Mouse (Mus musculus) kidney, embryonic 15.5 days (tissue): ENCODE results near the gene Afmid. TPM values are rescaled to one million over a fixed set of nuclear protein-coding genes. Genes with fewer than 3 reads are reported as not detected.

Experiments
- ATAC-seq: fragments of 200-750 bp; cut with Nextera tagmentation; replicated peaks from 2 replicates; pipeline ENCODE4 v1.8.0; 2017; ENCODE audit warnings: moderate TSS enrichment; ENCODE audit not compliant: low FRiP score
- H3K27ac ChIP-seq: fragments of 300-500 bp; sonication (generic); 2 replicates; pipeline ENCODE4 v1.5.1; 2015; ENCODE audit warnings: mild to moderate bottlenecking, inconsistent platforms
- H3K27me3 ChIP-seq: fragments of 300-500 bp; sonication (generic); 2 replicates; pipeline ENCODE4 v1.6.1; 2015; ENCODE audit warnings: inconsistent platforms
- H3K36me3 ChIP-seq: fragments of 300-500 bp; sonication (generic); 2 replicates; pipeline ENCODE4 v1.6.1; 2015; ENCODE audit warnings: inconsistent platforms
- H3K4me1 ChIP-seq: fragments of 300-500 bp; sonication (generic); 2 replicates; pipeline ENCODE4 v1.6.1; 2015; ENCODE audit warnings: inconsistent platforms
- H3K4me2 ChIP-seq: fragments of 300-500 bp; sonication (generic); 2 replicates; pipeline ENCODE4 v1.6.1; 2015; ENCODE audit warnings: moderate library complexity, mild to moderate bottlenecking, inconsistent platforms
- H3K4me3 ChIP-seq: fragments of 300-500 bp; sonication (generic); replicated peaks from 2 replicates; pipeline ENCODE4 v1.5.1; 2015; ENCODE audit warnings: mild to moderate bottlenecking, inconsistent platforms
- H3K9ac ChIP-seq: fragments of 300-500 bp; sonication (generic); 2 replicates; pipeline ENCODE4 v1.6.1; 2015; ENCODE audit warnings: mild to moderate bottlenecking, inconsistent platforms
- H3K9me3 ChIP-seq: fragments of 300-500 bp; sonication (generic); replicated peaks from 2 replicates; pipeline ENCODE4 v1.6.1; 2016; ENCODE audit warnings: inconsistent platforms
- WGBS: fragments of 180-500 bp; shearing (Covaris S2); methylation state at CpG from one replicate; pipeline ENCODE4 v1.1.7; 2015; ENCODE audit warnings: mixed read lengths; 5-methylcytosine and 5-hydroxymethylcytosine counted together
- polyA plus RNA-seq: library from polyadenylated mRNA; unstranded; fragments of >200 nt; fragmentation: Nextera tagmentation; extraction: Ambion mirVana; gene quantifications from 2 replicates; pipeline ENCODE4 v1.2.1, GENCODE M21; 2015

Gene Afmid
- polyA plus RNA-seq, 1 experiment from 2014 or later = 6.7 TPM

DNA sequence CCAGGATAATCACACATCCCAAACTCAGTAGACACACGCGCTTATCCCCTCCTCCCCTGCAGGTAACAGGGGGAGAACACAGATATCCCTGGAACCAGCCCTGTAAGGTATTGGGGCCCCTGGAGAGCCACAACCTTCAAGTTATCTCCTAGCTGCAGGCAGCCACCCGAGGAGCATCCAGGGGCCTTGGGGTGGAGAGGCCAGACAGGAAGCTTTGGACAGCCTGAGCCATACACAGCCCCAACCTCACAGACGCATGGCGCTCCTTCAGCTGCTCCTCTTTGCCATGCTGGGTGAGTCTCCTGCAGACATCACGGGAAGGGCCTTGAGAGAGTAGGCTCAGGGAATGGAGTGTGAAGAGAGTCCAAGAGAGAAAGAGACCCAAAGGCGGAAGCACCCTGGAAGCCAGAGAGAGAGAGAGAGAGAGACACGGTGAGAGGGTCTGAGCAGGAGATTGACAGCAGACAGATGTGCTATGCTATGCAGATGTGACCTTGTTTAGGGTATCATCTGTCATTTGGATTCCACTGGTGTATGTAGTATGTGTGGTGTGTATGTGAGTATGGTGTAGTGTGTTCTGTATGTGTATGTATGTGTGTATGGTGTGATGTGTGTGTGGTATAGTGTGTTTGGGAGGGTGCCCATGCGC, 28.1 kb upstream of the Afmid start, which contains the start of gene 6030468B19Rik:
Gene 6030468B19Rik (plus strand): TSS at position 150 of the 649 bp plus-strand sequence.
- peak; percentile 76 for ATAC-seq
- no peaks in the 10 kb centered on the region for H3K9me3 ChIP-seq
- no peaks in the 10 kb centered on the region for H3K27me3 ChIP-seq
- no peak within 1 kb of the TSS for H3K9ac ChIP-seq
- H3K4me3 ChIP-seq = no peak within 1 kb of the TSS
- H3K36me3 ChIP-seq = no peaks in the 10 kb centered on the region
- peaks cover 27% of the 10 kb centered on the region for H3K4me1 ChIP-seq
- 61% methylated on average over 9 of the region's 9 CpGs for WGBS
- H3K27ac ChIP-seq = no peak within 1 kb of the TSS
- no peak within 1 kb of the TSS for H3K4me2 ChIP-seq

DNA sequence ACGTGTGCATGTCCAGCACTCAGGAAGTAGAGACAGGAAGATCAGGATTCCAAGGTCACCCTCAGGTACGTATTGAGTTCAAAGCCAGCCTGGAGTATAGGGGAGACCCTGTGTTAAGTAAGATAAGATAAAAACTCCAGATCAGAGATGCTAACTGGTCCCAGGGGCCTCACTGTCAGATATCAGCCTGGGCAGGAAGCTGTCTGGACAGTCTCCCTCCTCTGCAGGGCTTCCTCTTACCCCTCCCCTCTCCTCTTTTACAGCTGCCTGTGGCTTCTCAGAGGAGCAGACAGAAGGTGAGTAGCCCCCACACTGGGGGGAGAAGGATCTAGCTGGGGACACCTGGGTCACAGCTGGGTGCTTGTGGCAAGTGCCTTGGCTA, 27.6 kb upstream of the Afmid start:
- Histone ChIP-seq H3K36me3 (no peaks in the 10 kb centered on the region), H3K27ac (no peak overlapping the region), H3K4me3 (no peak overlapping the region), H3K4me2 (no peak overlapping the region), H3K9me3 (no peaks in the 10 kb centered on the region), H3K4me1 (peaks cover 23% of the 10 kb centered on the region), H3K9ac (no peak overlapping the region), H3K27me3 (no peaks in the 10 kb centered on the region)
- ATAC-seq = no peak
- 25% methylated on average over 2 of the region's 2 CpGs for WGBS

DNA sequence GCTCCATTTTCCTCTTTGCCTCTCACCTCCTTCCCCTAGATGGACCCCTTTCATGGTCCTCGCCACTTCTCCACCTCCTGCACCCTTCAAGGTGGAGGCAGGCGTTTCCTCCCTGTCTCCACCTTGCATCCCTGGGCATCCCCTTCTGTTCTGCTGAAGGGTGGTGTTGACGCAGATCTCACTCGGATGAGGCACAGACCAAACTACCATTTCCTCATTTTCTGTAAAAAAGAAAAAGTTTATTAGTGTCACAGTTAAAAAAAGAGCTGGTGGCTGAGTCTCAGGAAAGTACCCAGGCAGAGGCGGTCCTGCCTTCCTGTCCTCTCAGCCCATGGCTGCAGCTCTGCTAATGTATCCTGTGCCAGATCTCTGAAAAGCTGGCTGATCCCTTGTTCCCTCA, 26.6 kb upstream of the Afmid start:
- Histone ChIP-seq H3K36me3 (no peaks in the 10 kb centered on the region), H3K27me3 (no peaks in the 10 kb centered on the region), H3K4me2 (no peak overlapping the region), H3K9ac (no peak overlapping the region), H3K27ac (no peak overlapping the region), H3K4me3 (no peak overlapping the region), H3K4me1 (peaks cover 20% of the 10 kb centered on the region; the same call in 1 of the 2 replicates), H3K9me3 (no peaks in the 10 kb centered on the region)
- 69% methylated on average over 5 of the region's 5 CpGs for whole genome bisulfite sequencing
- ATAC-seq = no peak

DNA sequence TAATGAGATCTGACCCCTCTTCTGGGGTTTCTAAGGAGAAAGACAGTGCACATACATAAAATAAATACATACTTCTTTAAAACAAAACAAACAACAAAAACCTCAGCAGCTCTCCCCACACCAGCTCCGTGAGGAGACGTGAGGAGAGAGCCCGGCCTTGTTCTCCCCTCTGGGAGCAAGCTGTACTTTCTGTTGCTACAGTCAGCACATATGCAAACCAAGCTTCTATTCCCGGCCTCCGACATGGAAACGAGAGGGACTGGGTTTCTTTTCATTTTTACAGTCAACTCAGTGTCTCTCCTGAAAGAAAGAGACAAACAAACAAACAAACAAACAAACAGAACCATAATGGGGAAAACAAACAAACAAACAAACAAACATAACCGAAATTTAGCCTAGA, 25.7 kb upstream of the Afmid start:
- ATAC-seq = no peak
- peaks cover 20% of the 10 kb centered on the region; the same call in 1 of the 2 replicates for H3K4me1 ChIP-seq
- H3K9ac ChIP-seq = no peak overlapping the region

DNA sequence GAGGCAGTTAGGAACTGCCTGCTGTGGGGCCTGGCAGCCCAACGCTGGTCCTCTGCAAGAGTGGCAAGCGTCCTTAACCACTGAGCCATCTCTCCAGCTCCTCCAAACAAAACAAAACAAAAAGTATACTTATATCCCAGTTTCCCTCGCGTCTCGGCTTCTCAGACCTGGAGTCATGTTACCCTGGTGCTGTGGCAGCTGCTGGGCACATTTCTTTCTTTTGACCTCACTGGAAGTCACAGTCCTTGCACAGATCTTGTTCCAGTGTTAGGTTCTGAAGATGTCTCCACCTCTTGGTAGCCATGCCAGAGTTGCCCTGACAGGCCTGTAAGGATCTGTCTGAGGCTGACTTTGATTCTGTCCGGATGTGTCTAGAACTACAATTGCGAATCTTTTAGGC, 24.1 kb upstream of the Afmid start:
- Histone ChIP-seq H3K36me3 (no peaks in the 10 kb centered on the region), H3K9me3 (no peaks in the 10 kb centered on the region), H3K4me2 (no peak overlapping the region), H3K27ac (no peak overlapping the region), H3K4me3 (no peak overlapping the region), H3K4me1 (peaks cover 20% of the 10 kb centered on the region; the same call in 1 of the 2 replicates), H3K27me3 (no peaks in the 10 kb centered on the region), H3K9ac (no peak overlapping the region)
- ATAC-seq = no peak
- WGBS = 48% methylated on average over 7 of the region's 7 CpGs

More for the DNA sequence above, 25.7 kb upstream of the Afmid start:
- no peaks in the 10 kb centered on the region for H3K36me3 ChIP-seq
- H3K4me3 ChIP-seq = no peak overlapping the region
- 81% methylated on average over 7 of the region's 7 CpGs for WGBS
- H3K27ac ChIP-seq = no peak overlapping the region
- H3K4me2 ChIP-seq = no peak overlapping the region
- H3K27me3 ChIP-seq = no peaks in the 10 kb centered on the region
- no peaks in the 10 kb centered on the region for H3K9me3 ChIP-seq

DNA sequence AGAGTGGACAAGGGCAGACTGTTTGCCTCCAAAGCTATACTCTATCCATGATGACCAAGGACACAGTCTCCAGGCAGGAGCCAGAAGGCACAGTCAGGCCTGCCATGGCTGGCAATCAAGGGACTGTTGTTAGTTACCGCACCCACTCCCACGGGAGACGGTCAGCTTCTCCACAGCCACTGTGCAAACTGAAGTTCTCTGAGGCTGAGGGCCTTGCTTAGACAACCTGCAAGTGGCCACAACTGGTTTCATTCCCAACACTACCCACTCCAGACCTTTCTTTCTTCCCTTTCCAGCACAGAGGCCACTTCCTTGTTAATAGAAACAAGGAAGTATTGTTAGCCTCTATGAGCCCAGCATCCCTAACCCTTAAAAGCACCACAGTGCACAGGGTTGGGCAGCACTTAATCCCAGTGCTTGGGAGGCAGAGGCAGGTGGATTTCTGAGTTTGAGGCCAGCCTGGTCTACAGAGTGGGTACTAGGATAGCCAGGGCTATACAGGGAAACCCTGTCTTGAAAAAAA, 22.5 kb upstream of the Afmid start:
- no peaks in the 10 kb centered on the region for H3K36me3 ChIP-seq
- H3K27me3 ChIP-seq = no peaks in the 10 kb centered on the region
- peaks cover 8% of the 10 kb centered on the region; the same call in 1 of the 2 replicates for H3K4me1 ChIP-seq
- H3K4me3 ChIP-seq = no peak overlapping the region
- H3K9me3 ChIP-seq = no peaks in the 10 kb centered on the region
- WGBS = 88% methylated on average over 3 of the region's 3 CpGs
- H3K4me2 ChIP-seq = no peak overlapping the region
- no peak overlapping the region for H3K27ac ChIP-seq
- H3K9ac ChIP-seq = no peak overlapping the region
- ATAC-seq = no peak

DNA sequence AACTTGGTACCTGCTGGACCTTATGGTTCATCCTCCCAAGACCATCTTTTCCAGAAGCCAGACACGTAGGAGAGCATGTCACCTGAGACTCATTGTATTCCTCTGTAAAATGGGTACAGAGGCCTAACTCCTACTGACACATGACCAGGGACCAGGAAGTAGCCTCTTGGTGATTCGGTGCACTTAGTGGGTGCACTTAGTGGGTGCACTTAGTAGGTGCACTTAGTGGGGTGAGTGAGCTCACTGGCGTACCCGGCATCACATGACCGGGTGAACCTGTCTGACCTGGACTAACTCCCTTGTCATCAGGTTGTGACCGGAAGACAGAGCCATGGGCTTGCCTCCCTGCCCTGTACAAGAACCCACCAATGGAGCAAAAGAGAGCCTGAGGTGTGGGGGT, 18.9 kb upstream of the Afmid start:
- no peak overlapping the region for H3K4me2 ChIP-seq
- no peak for ATAC-seq
- H3K27ac ChIP-seq = no peak overlapping the region
- WGBS = 92% methylated on average over 6 of the region's 6 CpGs
- H3K27me3 ChIP-seq = no peaks in the 10 kb centered on the region
- H3K9ac ChIP-seq = no peak overlapping the region
- H3K4me3 ChIP-seq = no peak overlapping the region
- peaks cover 23% of the 10 kb centered on the region for H3K4me1 ChIP-seq
- no peaks in the 10 kb centered on the region for H3K9me3 ChIP-seq
- H3K36me3 ChIP-seq = no peaks in the 10 kb centered on the region

DNA sequence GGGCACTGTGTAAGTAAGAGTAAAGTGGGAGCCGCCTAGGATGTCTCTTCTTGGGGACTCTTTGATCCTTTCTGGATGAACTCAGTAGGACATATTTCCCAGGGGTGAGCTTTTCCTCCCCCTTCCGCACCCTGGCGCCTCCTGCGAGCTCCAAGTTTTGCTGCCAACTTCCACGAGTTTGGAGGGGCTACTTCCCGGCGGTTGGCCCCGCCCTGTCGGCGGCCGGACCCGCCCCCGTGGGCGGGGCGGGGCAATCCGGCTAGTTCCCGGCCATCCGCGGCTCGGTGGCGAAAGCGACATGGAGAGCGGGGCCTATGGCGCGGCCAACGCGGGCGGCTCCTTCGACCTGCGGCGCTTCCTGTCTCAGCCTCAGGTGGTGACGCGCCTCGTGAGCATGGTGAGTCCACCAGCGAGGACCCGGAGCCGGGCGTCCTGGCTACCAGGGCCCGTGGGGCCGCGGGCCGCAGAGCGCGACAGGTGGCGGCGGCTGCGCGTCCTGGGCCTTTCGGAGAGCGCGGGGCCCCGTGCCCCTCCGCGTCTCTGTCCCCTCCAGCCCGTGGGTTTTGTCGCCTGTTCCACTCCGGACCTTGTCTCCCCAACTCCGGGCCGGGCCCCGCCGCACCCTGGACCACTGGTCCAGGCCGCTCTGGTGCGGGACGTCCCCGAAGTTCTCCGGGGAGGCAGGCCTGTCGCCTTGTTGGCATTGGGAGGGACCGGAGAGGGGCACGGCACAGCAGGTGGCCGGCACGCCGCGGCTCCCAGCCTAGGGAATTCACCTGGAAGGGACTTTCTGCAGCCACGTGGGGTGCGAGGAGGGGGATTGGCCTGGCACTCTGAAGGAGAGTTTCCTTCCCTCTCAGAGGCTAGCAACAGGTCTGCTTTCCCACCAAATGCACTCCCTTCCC, 16.1 kb upstream of the Afmid start, which contains the start of the genes Gm20708 and Syngr2:
Gene Gm20708 (plus strand): TSS at position 262 of the 905 bp plus-strand sequence.
Gene Syngr2 (plus strand): TSS at position 262 of the 905 bp plus-strand sequence.
- Histone ChIP-seq H3K27ac (peak within 1 kb of the TSS; percentile 72), H3K4me2 (peak within 1 kb of the TSS; percentile 89), H3K9me3 (no peaks in the 10 kb centered on the region), H3K27me3 (no peaks in the 10 kb centered on the region), H3K36me3 (peaks cover 27% of the 10 kb centered on the region), H3K9ac (peak within 1 kb of the TSS; percentile 66), H3K4me1 (peaks cover 25% of the 10 kb centered on the region), H3K4me3 (peak within 1 kb of the TSS; percentile 78)
- WGBS = under 1% methylated on average over 75 of the region's 75 CpGs
- peak; percentile 76 for ATAC-seq

DNA sequence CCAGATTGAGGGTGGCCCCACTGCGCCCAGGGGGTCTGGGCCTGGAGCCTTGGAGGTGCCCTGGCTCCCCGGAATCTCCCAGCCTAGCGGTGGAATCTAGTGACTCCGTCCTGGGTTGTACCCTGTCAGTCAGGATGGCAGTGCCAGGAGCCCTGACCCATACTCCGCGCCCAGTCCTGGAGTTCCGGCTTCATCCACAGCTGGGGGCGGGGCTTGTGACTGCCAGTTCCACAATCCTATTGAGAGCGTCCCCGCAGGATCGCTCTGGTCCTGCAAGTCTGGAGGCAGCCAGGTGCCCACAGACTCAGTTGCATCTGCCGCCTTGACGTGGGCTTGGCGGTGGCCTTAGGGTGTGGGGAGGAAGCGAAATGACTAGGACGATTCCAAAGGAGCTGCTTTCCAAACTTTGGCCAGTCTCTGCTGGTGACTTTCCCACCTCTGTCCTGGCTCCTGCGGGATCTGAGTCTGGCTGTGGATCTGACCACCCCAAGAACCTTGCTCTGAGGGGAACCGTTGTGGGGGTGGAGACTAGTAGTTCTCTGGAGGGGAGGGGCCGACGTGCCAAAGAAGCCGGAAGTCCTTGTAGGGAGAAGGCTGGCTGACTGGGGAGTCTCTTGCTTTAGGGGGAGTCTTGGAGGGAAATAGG, 15.2 kb upstream of the Afmid start:
- Histone ChIP-seq H3K27me3 (no peaks in the 10 kb centered on the region), H3K4me1 (peaks cover 25% of the 10 kb centered on the region), H3K4me2 (peak overlapping the region; percentile 89), H3K9me3 (no peaks in the 10 kb centered on the region), H3K36me3 (peaks cover 36% of the 10 kb centered on the region), H3K4me3 (peak overlapping the region; percentile 78), H3K9ac (peak overlapping the region; percentile 66), H3K27ac (peak overlapping the region; percentile 72)
- WGBS = under 1% methylated on average over 21 of the region's 21 CpGs
- ATAC-seq = peak; percentile 83

DNA sequence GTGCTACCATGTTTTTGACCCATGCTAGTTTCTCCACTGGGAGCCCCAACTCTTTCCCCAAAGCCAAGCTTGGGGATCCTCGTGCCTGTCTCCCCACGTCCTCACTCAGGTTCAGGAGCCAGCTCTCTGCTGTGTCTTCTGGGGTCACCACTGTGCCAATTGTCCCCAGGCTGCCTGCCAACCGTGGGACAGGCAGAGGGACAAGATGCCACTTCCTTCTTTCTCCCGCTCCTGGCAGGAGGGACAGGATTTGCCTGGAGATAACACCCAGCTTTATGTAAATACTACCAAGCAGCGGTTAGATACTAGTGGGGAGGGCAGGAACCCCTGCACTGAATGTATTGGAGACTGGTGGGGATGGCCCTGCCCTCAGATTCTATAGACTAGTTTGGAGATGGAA, 11.9 kb upstream of the Afmid start:
- Histone ChIP-seq H3K27me3 (no peaks in the 10 kb centered on the region), H3K36me3 (peaks cover 67% of the 10 kb centered on the region)
- 80% methylated on average over 5 of the region's 5 CpGs for WGBS

DNA sequence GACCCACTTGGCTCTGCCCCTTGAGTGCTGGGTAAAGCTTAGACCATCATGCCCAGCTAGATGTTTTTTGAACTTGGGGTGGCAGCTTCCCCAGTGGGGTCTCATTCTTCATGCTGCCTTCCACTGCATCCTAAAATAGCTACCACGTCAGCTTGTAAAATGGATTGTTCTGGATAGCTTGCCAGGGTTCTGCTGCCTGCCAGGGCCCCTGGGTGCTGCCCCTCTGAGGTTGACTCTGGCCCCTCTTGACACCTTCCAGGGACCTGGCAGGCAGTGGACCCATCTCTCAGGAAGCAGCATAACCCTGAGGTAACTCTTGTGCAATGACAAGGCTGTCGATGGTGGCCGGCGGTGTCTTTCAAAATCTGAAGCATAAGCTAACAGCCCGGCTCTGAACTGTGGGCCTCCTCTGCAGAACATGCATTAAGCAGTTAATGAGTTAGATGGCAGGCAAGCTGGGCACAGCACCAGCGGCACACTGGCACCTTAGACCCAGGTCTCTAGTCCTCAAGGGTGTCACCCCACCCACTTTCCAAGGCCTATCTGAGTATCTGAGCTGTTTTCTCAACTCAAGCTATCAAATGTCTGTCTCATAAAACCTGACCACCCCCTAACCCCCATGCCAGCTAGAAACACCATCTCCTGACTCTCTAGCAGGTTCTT, 10.9 kb upstream of the Afmid start:
- no peak overlapping the region for H3K4me2 ChIP-seq
- no peaks in the 10 kb centered on the region for H3K9me3 ChIP-seq
- H3K9ac ChIP-seq = no peak overlapping the region
- peaks cover 19% of the 10 kb centered on the region for H3K4me1 ChIP-seq
- no peaks in the 10 kb centered on the region for H3K27me3 ChIP-seq
- WGBS = 90% methylated on average over 6 of the region's 6 CpGs
- peaks cover 77% of the 10 kb centered on the region for H3K36me3 ChIP-seq
- H3K27ac ChIP-seq = no peak overlapping the region
- no peak overlapping the region for H3K4me3 ChIP-seq
- ATAC-seq = no peak

More for the DNA sequence above, 11.9 kb upstream of the Afmid start:
- Histone ChIP-seq H3K4me3 (no peak overlapping the region), H3K4me1 (peaks cover 25% of the 10 kb centered on the region), H3K27ac (no peak overlapping the region), H3K9me3 (no peaks in the 10 kb centered on the region), H3K9ac (no peak overlapping the region), H3K4me2 (no peak overlapping the region)
- no peak for ATAC-seq
